Mouse (Mus musculus) heart, postnatal 0 days (tissue): Measurements from ENCODE around the gene Yars. TPM values are rescaled to one million over a fixed set of nuclear protein-coding genes. Genes with fewer than 3 reads are reported as not detected.

ENCODE experiments used
- ATAC-seq: fragments of 200-750 bp; cut with Nextera tagmentation; 2 replicates; pipeline ENCODE4 v1.8.0; 2017; ENCODE audit warnings: low read depth, moderate number of reproducible peaks, moderate library complexity; ENCODE audit not compliant: insufficient read depth
- DNase-seq: peaks from one replicate; pipeline ENCODE4 v3.0.0-alpha.2; 2016; ENCODE audit warnings: low spot score
- H3K27ac ChIP-seq: fragments of 300-500 bp; sonication (generic); 2 replicates; pipeline ENCODE4 v1.5.1; 2014; ENCODE audit warnings: low read depth, mild to moderate bottlenecking
- H3K27me3 ChIP-seq: fragments of 300-500 bp; sonication (generic); 2 replicates; pipeline ENCODE4 v1.6.1; 2014; ENCODE audit warnings: low read length, mixed read lengths; ENCODE audit not compliant: control insufficient read depth, insufficient read depth
- H3K36me3 ChIP-seq: fragments of 300-500 bp; sonication (generic); replicated peaks from 2 replicates; pipeline ENCODE4 v1.6.1; 2014; ENCODE audit warnings: low read length, mixed read lengths; ENCODE audit not compliant: control insufficient read depth, insufficient read depth
- H3K4me1 ChIP-seq: fragments of 300-500 bp; sonication (generic); 2 replicates; pipeline ENCODE4 v1.6.1; 2014; ENCODE audit warnings: antibody characterized with exemption; ENCODE audit not compliant: control insufficient read depth, insufficient read depth
- H3K4me2 ChIP-seq: fragments of 300-500 bp; sonication (generic); 2 replicates; pipeline ENCODE4 v1.6.1; 2014; ENCODE audit warnings: low read depth, mild to moderate bottlenecking, low read length, moderate library complexity
- H3K4me3 ChIP-seq: fragments of 300-500 bp; sonication (generic); 2 replicates; pipeline ENCODE4 v1.5.1; 2014; ENCODE audit warnings: low read depth, low read length
- H3K9ac ChIP-seq: fragments of 300-500 bp; sonication (generic); replicated peaks from 2 replicates; pipeline ENCODE4 v1.6.1; 2014; ENCODE audit warnings: low read depth, low read length, mixed read lengths
- H3K9me3 ChIP-seq: fragments of 300-500 bp; sonication (generic); replicated peaks from 2 replicates; pipeline ENCODE4 v1.6.1; 2016; ENCODE audit warnings: low read length; ENCODE audit not compliant: control insufficient read depth
- CTCF ChIP-seq: IDR thresholded peaks from 2 replicates; pipeline ENCODE4 v1.5.1; 2016; ENCODE audit warnings: antibody characterized with exemption, control low read depth, low read depth
- EP300 ChIP-seq: IDR thresholded peaks from 2 replicates; pipeline ENCODE4 v1.6.1; 2016; ENCODE audit warnings: antibody characterized with exemption, low read depth
- WGBS: fragments of 180-500 bp; shearing (Covaris S2); extraction: QIAGEN DNeasy Blood & Tissue Kit; methylation state at CpG from one replicate; pipeline ENCODE4 v1.1.7; 2014; 5-methylcytosine and 5-hydroxymethylcytosine counted together
- polyA plus RNA-seq: library from polyadenylated mRNA; unstranded; fragments of >200 nt; fragmentation: Nextera tagmentation; extraction: Ambion mirVana; gene quantifications from 2 replicates; pipeline ENCODE4 v1.2.1, GENCODE M21; 2015
- total RNA-seq: library from RNA; depleted of rRNA; stranded (reverse); fragments of >200 nt; gene quantifications from 2 replicates; pipeline ENCODE4 v1.2.3, GENCODE M21; 2014; ENCODE audit warnings: low replicate concordance

Yars gene
- total and polyA plus RNA-seq, 2 experiments from 2014 or later: 24.7 to 31.5 TPM

DNA sequence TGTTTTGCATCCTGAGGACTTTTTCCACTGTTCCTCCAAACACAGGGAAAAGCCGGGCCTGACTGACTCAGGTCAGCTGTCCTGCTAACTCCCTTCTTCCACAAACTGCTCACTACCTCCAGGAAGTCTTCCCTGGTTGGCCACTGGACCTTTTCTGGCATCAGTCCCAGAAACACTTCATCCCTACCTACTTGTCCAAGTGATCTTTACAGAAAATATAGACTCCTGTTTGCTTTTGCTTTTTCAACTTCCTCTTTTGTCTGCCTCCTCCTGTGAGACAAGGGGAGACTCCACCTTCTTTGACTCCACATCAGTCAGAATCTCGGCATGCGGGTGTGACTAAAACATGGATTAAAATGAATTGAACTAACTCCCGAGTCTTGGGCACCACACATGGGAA, 55.2 kb downstream of the Yars start:
- no peaks in the 10 kb centered on the region; the same call in 1 of the 2 replicates for H3K4me1 ChIP-seq
- TF ChIP-seq EP300: no peak
- TF ChIP-seq CTCF: no peak
- 38% methylated on average over 4 of the region's 4 CpGs for WGBS

GRCm38 (mm10) chr4:129246360-129247301, 57.1 kb downstream of the Yars start:
- no peak for TF ChIP-seq EP300
- no peak for TF ChIP-seq CTCF

More for the DNA sequence above, 55.2 kb downstream of the Yars start:
- no peaks in the 10 kb centered on the region for H3K36me3 ChIP-seq
- no peak overlapping the region for H3K4me3 ChIP-seq
- H3K27ac ChIP-seq: no peak overlapping the region
- peaks cover 76% of the 10 kb centered on the region for H3K27me3 ChIP-seq
- no peak for DNase-seq
- no peak overlapping the region for H3K9ac ChIP-seq
- no peak for ATAC-seq
- H3K9me3 ChIP-seq: no peaks in the 10 kb centered on the region
- H3K4me2 ChIP-seq: no peak overlapping the region

DNA sequence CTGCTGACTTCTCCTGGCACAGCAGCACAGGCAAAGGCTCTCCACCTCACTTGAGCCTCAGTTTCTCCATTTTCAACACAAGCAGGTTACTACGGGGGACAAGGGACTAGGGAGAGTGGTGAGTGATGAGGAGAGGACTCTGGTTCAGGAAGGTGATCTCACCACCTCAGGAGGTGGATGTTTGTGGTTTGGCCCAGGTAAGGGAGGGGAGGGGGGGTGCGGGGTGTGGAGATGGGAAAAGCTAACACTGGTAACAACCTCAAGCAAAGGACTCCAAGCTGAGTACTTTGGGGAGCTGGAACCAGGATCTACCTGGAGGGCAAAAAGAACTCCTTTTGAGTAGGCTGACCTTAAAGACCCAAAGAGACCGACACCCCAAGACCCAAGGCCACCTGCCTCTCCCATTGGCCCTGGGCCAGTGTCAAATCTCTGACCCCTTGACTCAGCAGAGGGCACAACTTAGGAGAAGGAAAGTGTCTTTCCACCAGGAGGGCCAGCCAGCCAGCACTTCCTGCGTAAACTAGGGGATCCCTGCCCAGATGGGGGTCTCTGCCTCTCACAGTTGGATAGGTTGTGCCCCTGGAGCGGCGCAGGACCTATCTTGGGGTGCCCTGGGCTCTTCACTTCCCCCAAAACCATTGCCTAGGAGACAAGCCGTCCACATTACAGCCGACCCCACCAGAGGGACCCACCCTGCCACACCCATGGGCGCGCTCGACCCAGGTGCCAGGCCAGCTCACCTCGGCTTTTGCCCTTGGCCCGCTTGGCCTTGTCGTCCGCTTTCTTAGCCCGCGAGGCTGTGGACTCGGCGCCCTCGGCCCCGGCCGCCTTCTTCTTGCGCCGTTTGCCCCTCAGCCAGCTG, 58.1 kb downstream of the Yars start:
- DNase-seq (no peak), ATAC-seq (no peak)
- Histone ChIP-seq H3K9ac (peak overlapping the region; percentile 61), H3K4me3 (peak overlapping the region; percentile 65), H3K36me3 (no peaks in the 10 kb centered on the region), H3K27me3 (peaks cover 75% of the 10 kb centered on the region), H3K4me1 (peaks cover 4% of the 10 kb centered on the region; the same call in 1 of the 2 replicates), H3K9me3 (no peaks in the 10 kb centered on the region), H3K4me2 (peak overlapping the region; percentile 89), H3K27ac (peak overlapping the region; percentile 15; the same call in 1 of the 2 replicates)
- TF ChIP-seq CTCF (no peak), EP300 (no peak)
- 14% methylated on average over 24 of the region's 24 CpGs for WGBS

More at GRCm38 (mm10) chr4:129246360-129247301, 57.1 kb downstream of the Yars start:
- H3K27me3 ChIP-seq: peaks cover 73% of the 10 kb centered on the region
- peaks cover 4% of the 10 kb centered on the region; the same call in 1 of the 2 replicates for H3K4me1 ChIP-seq
- H3K4me3 ChIP-seq: peak overlapping the region; percentile 65
- no peaks in the 10 kb centered on the region for H3K9me3 ChIP-seq
- H3K4me2 ChIP-seq: peak overlapping the region; percentile 89
- H3K27ac ChIP-seq: no peak overlapping the region
- ATAC-seq (no peak), DNase-seq (no peak)
- WGBS: 42% methylated on average over 15 of the region's 15 CpGs
- no peak overlapping the region for H3K9ac ChIP-seq
- H3K36me3 ChIP-seq: no peaks in the 10 kb centered on the region

DNA sequence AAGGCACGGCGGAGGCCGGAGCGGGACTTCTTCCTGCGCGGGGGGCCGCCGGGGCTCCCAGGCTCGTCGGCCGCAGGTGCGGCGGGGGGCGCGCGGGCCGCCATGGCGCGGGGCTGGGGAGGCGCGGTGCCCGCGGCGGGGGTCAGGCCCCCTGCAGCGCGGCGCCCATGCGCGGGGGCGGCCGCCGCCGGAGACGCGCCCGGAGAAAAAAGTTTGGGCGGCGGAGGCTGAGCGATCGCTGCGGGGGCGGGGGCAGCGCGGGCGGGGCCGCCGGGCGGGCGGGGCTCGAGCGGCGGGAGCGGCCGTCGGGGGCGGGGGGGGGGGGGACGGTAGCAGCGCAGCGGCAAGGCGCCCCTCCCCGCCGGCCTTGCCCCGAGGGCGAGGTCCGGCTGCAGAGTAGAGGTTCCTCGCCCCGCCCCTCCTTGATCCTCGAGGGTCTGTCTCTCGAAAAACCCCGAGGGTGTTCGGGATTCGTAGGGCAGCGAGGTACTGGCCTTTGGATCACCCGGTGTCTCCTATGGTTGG, 58.7 kb downstream of the Yars start:
- Histone ChIP-seq H3K4me3 (peak overlapping the region; percentile 65), H3K27me3 (peaks cover 78% of the 10 kb centered on the region), H3K4me1 (peaks cover 4% of the 10 kb centered on the region; the same call in 1 of the 2 replicates), H3K36me3 (no peaks in the 10 kb centered on the region), H3K9me3 (no peaks in the 10 kb centered on the region), H3K9ac (peak overlapping the region; percentile 61), H3K4me2 (peak overlapping the region; percentile 89), H3K27ac (peak overlapping the region; percentile 15; the same call in 1 of the 2 replicates)
- DNase-seq (no peak), ATAC-seq (no peak)
- TF ChIP-seq CTCF: no peak
- no peak for TF ChIP-seq EP300
- WGBS: under 1% methylated on average over 45 of the region's 74 CpGs

DNA sequence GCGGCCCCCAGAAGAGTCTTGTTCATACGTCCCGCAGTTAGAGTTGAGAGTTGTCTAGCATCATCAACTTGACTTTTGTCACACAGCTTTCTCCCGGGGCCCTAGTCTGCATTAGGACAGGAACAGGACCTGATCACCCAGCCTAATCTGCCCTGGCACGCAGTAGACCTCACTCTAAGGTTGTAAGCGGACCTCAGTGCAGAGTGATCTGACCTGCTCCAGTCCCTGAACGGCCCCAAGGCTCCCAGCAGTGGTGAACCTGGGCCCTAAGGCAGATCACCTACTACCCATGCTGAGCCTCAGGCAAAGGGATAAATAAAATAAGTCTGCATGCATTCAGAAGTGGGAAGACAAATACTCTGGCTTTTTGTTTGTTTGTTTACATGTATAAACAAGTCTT, 59.7 kb downstream of the Yars start:
- Histone ChIP-seq H3K9ac (no peak overlapping the region), H3K4me3 (no peak overlapping the region), H3K27me3 (peaks cover 84% of the 10 kb centered on the region), H3K27ac (no peak overlapping the region), H3K4me1 (peaks cover 4% of the 10 kb centered on the region; the same call in 1 of the 2 replicates), H3K9me3 (no peaks in the 10 kb centered on the region), H3K4me2 (no peak overlapping the region), H3K36me3 (no peaks in the 10 kb centered on the region)
- ATAC-seq (no peak), DNase-seq (no peak)
- WGBS: 52% methylated on average over 7 of the region's 7 CpGs
- TF ChIP-seq CTCF (no peak), EP300 (no peak)
